Mouse (Mus musculus): ENCODE measurements around the gene Spn. TPM values are rescaled to one million over a fixed set of nuclear protein-coding genes. Genes with fewer than 3 reads are reported as not detected.

The Spn gene
- polyA plus RNA-seq, 1 experiment = 21.7 TPM

GRCm38 (mm10) chr7:127121061-127121910, 16.3 kb downstream of the Spn start:
- Histone ChIP-seq H3K27me3 (ENCODE audit: control insufficient read depth, insufficient read depth, insufficient read length) (no peaks in the 10 kb centered on the region), H3K4me3 (no peak overlapping the region), H3K36me3 (ENCODE audit: control insufficient read depth, insufficient read depth) (no peaks in the 10 kb centered on the region), H3K4me2 (ENCODE audit: low read depth) (no peak overlapping the region), H3K79me2 (ENCODE audit: control insufficient read depth, insufficient read depth) (no peaks in the 10 kb centered on the region), H3ac (ENCODE audit: control insufficient read depth, insufficient read length) (no peak overlapping the region)
- TF ChIP-seq E2F4 (IDR thresholded peaks at IDR 0.05; ENCODE audit: insufficient read depth) (no peak), POLR2AphosphoS2 (IDR thresholded peaks at IDR 0.05; ENCODE audit: insufficient read length, low read depth) (no peak), MYOD1 (IDR thresholded peaks at IDR 0.05; ENCODE audit: control insufficient read depth in 1 of 3, insufficient read length in 2 of 3, low read depth in 2 of 3) (no peak), USF1 (IDR thresholded peaks at IDR 0.05; ENCODE audit: low read depth) (no peak), SRF (IDR thresholded peaks at IDR 0.05; ENCODE audit: control insufficient read depth, insufficient read length, low read depth) (no peak), TCF12 (IDR thresholded peaks at IDR 0.05; ENCODE audit: insufficient read depth, poor library complexity, severe bottlenecking) (no peak), REST (IDR thresholded peaks at IDR 0.05; ENCODE audit: insufficient read depth, insufficient read length) (no peak), POLR2A (IDR thresholded peaks at IDR 0.05; ENCODE audit: insufficient read length, low read depth) (no peak), MAX (IDR thresholded peaks at IDR 0.05; ENCODE audit: low read depth) (no peak), MYOG (IDR thresholded peaks at IDR 0.05; ENCODE audit: control insufficient read depth in 1 of 3, insufficient read depth in 1 of 3, insufficient read length in 2 of 3, low read depth in 2 of 3) (no peak), TCF3 (IDR thresholded peaks at IDR 0.05; ENCODE audit: insufficient read length, low read depth) (no peak), CEBPB (IDR thresholded peaks at IDR 0.05; ENCODE audit: insufficient read depth, poor library complexity, severe bottlenecking) (no peak)

- H3K4me2 ChIP-seq (ENCODE audit: low read depth) = no peak overlapping the region
- H3K4me3 ChIP-seq = no peak overlapping the region
- H3K36me3 ChIP-seq (ENCODE audit: control insufficient read depth, insufficient read depth) = no peaks in the 10 kb centered on the region
- no peaks in the 10 kb centered on the region for H3K27me3 ChIP-seq (ENCODE audit: control insufficient read depth, insufficient read depth, insufficient read length)
- no peaks in the 10 kb centered on the region for H3K79me2 ChIP-seq (ENCODE audit: control insufficient read depth, insufficient read depth)
- no peak overlapping the region for H3ac ChIP-seq (ENCODE audit: control insufficient read depth, insufficient read length)
- TF ChIP-seq TCF12 (IDR thresholded peaks at IDR 0.05; ENCODE audit: insufficient read depth, poor library complexity, severe bottlenecking) = no peak
These were observed 18.8 kb downstream of the Spn start for GRCm38 (mm10) chr7:127118671-127119445.

- Histone ChIP-seq H3K4me2 (ENCODE audit: low read depth) (peak overlapping the region; percentile 19), H3ac (ENCODE audit: control insufficient read depth, insufficient read length) (no peak overlapping the region), H3K79me2 (ENCODE audit: control insufficient read depth, insufficient read depth) (no peaks in the 10 kb centered on the region), H3K27me3 (ENCODE audit: control insufficient read depth, insufficient read depth, insufficient read length) (no peaks in the 10 kb centered on the region), H3K36me3 (ENCODE audit: control insufficient read depth, insufficient read depth) (no peaks in the 10 kb centered on the region), H3K4me3 (no peak overlapping the region)
- no peak for TF ChIP-seq MYOG (IDR thresholded peaks at IDR 0.05; ENCODE audit: control insufficient read depth in 1 of 3, insufficient read depth in 1 of 3, insufficient read length in 2 of 3, low read depth in 2 of 3)
- TF ChIP-seq MAX (IDR thresholded peaks at IDR 0.05; ENCODE audit: low read depth) = no peak
- no peak for TF ChIP-seq E2F4 (IDR thresholded peaks at IDR 0.05; ENCODE audit: insufficient read depth)
- no peak for TF ChIP-seq MYOD1 (IDR thresholded peaks at IDR 0.05; ENCODE audit: control insufficient read depth in 1 of 3, insufficient read length in 2 of 3, low read depth in 2 of 3)
- TF ChIP-seq TCF12 (IDR thresholded peaks at IDR 0.05; ENCODE audit: insufficient read depth, poor library complexity, severe bottlenecking) = no peak
- no peak for TF ChIP-seq CEBPB (IDR thresholded peaks at IDR 0.05; ENCODE audit: insufficient read depth, poor library complexity, severe bottlenecking)
- no peak for TF ChIP-seq REST (IDR thresholded peaks at IDR 0.05; ENCODE audit: insufficient read depth, insufficient read length)
- no peak for TF ChIP-seq USF1 (IDR thresholded peaks at IDR 0.05; ENCODE audit: low read depth)
- no peak for TF ChIP-seq SRF (IDR thresholded peaks at IDR 0.05; ENCODE audit: control insufficient read depth, insufficient read length, low read depth)
- TF ChIP-seq POLR2A (IDR thresholded peaks at IDR 0.05; ENCODE audit: insufficient read length, low read depth) = no peak
- TF ChIP-seq TCF3 (IDR thresholded peaks at IDR 0.05; ENCODE audit: insufficient read length, low read depth) = no peak
- TF ChIP-seq POLR2AphosphoS2 (IDR thresholded peaks at IDR 0.05; ENCODE audit: insufficient read length, low read depth) = no peak
These were observed 19.7 kb downstream of the Spn start for GRCm38 (mm10) chr7:127117948-127118347.

- TF ChIP-seq MYOG (IDR thresholded peaks at IDR 0.05; ENCODE audit: control insufficient read depth in 1 of 3, insufficient read depth in 1 of 3, insufficient read length in 2 of 3, low read depth in 2 of 3) (peak in 2 of 3 experiments; percentile 58 to 59), MYOD1 (IDR thresholded peaks at IDR 0.05; ENCODE audit: control insufficient read depth in 1 of 3, insufficient read length in 2 of 3, low read depth in 2 of 3) (peak in 2 of 3 experiments; percentile 22 to 35), TCF3 (IDR thresholded peaks at IDR 0.05; ENCODE audit: insufficient read length, low read depth) (no peak)
- H3K4me3 ChIP-seq = no peak overlapping the region
- no peaks in the 10 kb centered on the region for H3K79me2 ChIP-seq (ENCODE audit: control insufficient read depth, insufficient read depth)
- H3ac ChIP-seq (ENCODE audit: control insufficient read depth, insufficient read length) = no peak overlapping the region
- no peak overlapping the region for H3K4me2 ChIP-seq (ENCODE audit: low read depth)
- no peaks in the 10 kb centered on the region for H3K27me3 ChIP-seq (ENCODE audit: control insufficient read depth, insufficient read depth, insufficient read length)
- H3K36me3 ChIP-seq (ENCODE audit: control insufficient read depth, insufficient read depth) = no peaks in the 10 kb centered on the region
These were observed 21.2 kb downstream of the Spn start for GRCm38 (mm10) chr7:127116331-127116935.
